Mouse (Mus musculus): ENCODE results near the gene Metrnl.

GRCm38 (mm10) chr11:121712987-121713386, 11.6 kb downstream of the Metrnl start:
- TF ChIP-seq CTCF (IDR thresholded peaks at IDR 0.05; ENCODE audit: low read depth) = no peak
- no peak for TF ChIP-seq EP300 (optimal IDR thresholded peaks at IDR 0.05)

Measured in stomach, postnatal 0 days (tissue).